Comparison of ENCODE assay signal across 9 mouse cellular contexts in genomic region chr4:136246568-136246969, GRCm38 (mm10). TPM values are rescaled to one million over a fixed set of nuclear protein-coding genes. Genes with fewer than 3 reads are reported as not detected.
DNase-seq lines count a peak whose midpoint lies in the region; ATAC-seq and TF ChIP-seq lines count a peak whose summit lies in the region.
"Had no signal": no experiment of that assay in that cellular context is flagged by ENCODE, and none has a peak within 500 bp of the region (broad histone marks: within the 10 kb centered on the region; RNA-seq: fewer than 3 reads in every experiment).

No protein-coding gene starts in this region.

- H3K27me3 ChIP-seq in liver, adult 2 months (ENCODE audit: control insufficient read depth, insufficient read depth, low read length) = no peaks in the 10 kb centered on the region
- H3K27me3 ChIP-seq in heart, embryonic 12.5 days (replicated peaks) = peaks cover 63% of the 10 kb centered on the region
- H3K27me3 ChIP-seq in liver, embryonic 11.5 days (replicated peaks; ENCODE audit: control insufficient read depth, insufficient read depth, low read length) = peaks cover 82% of the 10 kb centered on the region
- H3K27me3 ChIP-seq in stomach, embryonic 15.5 days (replicated peaks) = peaks cover 25% of the 10 kb centered on the region

- H3K9ac ChIP-seq in liver, adult 2 months (ENCODE audit: low read depth, low read length) = 0 out of 2 replicates have a peak overlapping the region, but pooled peaks have one; percentile 18
- peak overlapping the region; percentile 74; the same call in 1 of the 2 replicates for H3K9ac ChIP-seq in heart, embryonic 12.5 days
- H3K9ac ChIP-seq in liver, embryonic 11.5 days (ENCODE audit: low read depth, low read length) = no peak overlapping the region
- no peak overlapping the region for H3K9ac ChIP-seq in stomach, embryonic 15.5 days

- peak; percentile 73 for DNase-seq in liver, adult 2 months (ENCODE audit: extremely low read depth, low read depth, low spot score)
- DNase-seq in liver = no peak
- no peak for DNase-seq in liver, embryonic 11.5 days (ENCODE audit: low spot score)
- DNase-seq in cerebellum, postnatal 25 days = no peak
- DNase-seq in right cerebral cortex, adult 2 months (ENCODE audit: low spot score in 2 of 2) = no peak

- H3K4me3 ChIP-seq in liver, adult 2 months (ENCODE audit: insufficient read depth, low read depth, low read length) = no peak overlapping the region
- H3K4me3 ChIP-seq in heart, embryonic 12.5 days = peak overlapping the region; percentile 65
- H3K4me3 ChIP-seq in liver, embryonic 11.5 days (ENCODE audit: low read depth, low read length) = no peak overlapping the region
- H3K4me3 ChIP-seq in stomach, embryonic 15.5 days (replicated peaks) = 0 out of 2 replicates have a peak overlapping the region, but pooled peaks have one; percentile 11

- H3K9me3 ChIP-seq in heart, embryonic 12.5 days (replicated peaks) = no peaks in the 10 kb centered on the region
- H3K9me3 ChIP-seq in liver, embryonic 11.5 days (ENCODE audit: control insufficient read depth, low read length) = no peaks in the 10 kb centered on the region
- H3K9me3 ChIP-seq in stomach, embryonic 15.5 days = no peaks in the 10 kb centered on the region

- 11% methylated on average over 12 of the region's 12 CpGs for WGBS in liver, adult 2 months
- WGBS in heart, embryonic 12.5 days = 2% methylated on average over 12 of the region's 12 CpGs
- WGBS in liver, embryonic 11.5 days = 3% methylated on average over 12 of the region's 12 CpGs
- WGBS in stomach, embryonic 15.5 days = 6% methylated on average over 12 of the region's 12 CpGs

- TF ChIP-seq POLR2A in liver, adult 2 months (IDR thresholded peaks at IDR 0.05; ENCODE audit: extremely low read depth, insufficient read depth, low read length) = no peak

- no peak overlapping the region for H3K27ac ChIP-seq in liver, adult 2 months (replicated peaks; ENCODE audit: insufficient read depth, low read depth, low read length)
- peak overlapping the region; percentile 70 for H3K27ac ChIP-seq in heart, embryonic 12.5 days (ENCODE audit: poor library complexity, severe bottlenecking)
- no peak overlapping the region for H3K27ac ChIP-seq in liver, embryonic 11.5 days (ENCODE audit: low read depth, low read length)
- H3K27ac ChIP-seq in stomach, embryonic 15.5 days = no peak overlapping the region

- ATAC-seq in heart, embryonic 12.5 days (ENCODE audit: insufficient number of reproducible peaks, low FRiP score) = peak; percentile 40; the same call in 1 of the 2 replicates
- no peak for ATAC-seq in liver, embryonic 11.5 days (replicated peaks; ENCODE audit: low FRiP score)
- no peak for ATAC-seq in stomach, embryonic 15.5 days (ENCODE audit: insufficient read depth, low FRiP score, low read depth)

- H3K36me3 ChIP-seq in liver, adult 2 months (ENCODE audit: control insufficient read depth, insufficient read depth, low read length) = peaks cover 2% of the 10 kb centered on the region; the same call in 1 of the 2 replicates
- H3K36me3 ChIP-seq in heart, embryonic 12.5 days = no peaks in the 10 kb centered on the region
- H3K36me3 ChIP-seq in liver, embryonic 11.5 days (ENCODE audit: control insufficient read depth, insufficient read depth, low read length) = no peaks in the 10 kb centered on the region
- H3K36me3 ChIP-seq in stomach, embryonic 15.5 days = no peaks in the 10 kb centered on the region; the same call in 1 of the 2 replicates

- H3K79me2 ChIP-seq in liver, adult 2 months (ENCODE audit: control insufficient read depth, insufficient read depth, low read length) = no peaks in the 10 kb centered on the region

- no peak for TF ChIP-seq CTCF in liver, adult 2 months (IDR thresholded peaks at IDR 0.05; ENCODE audit: low read depth, low read length)

- peak overlapping the region; percentile 81 for H3K4me2 ChIP-seq in heart, embryonic 12.5 days
- peak overlapping the region; percentile 72; the same call in 1 of the 2 replicates for H3K4me2 ChIP-seq in liver, embryonic 11.5 days
- H3K4me2 ChIP-seq in stomach, embryonic 15.5 days = peak overlapping the region; percentile 93

- peaks cover 19% of the 10 kb centered on the region for H3K4me1 ChIP-seq in liver, adult 2 months (ENCODE audit: control insufficient read depth, insufficient read depth, low read length)
- H3K4me1 ChIP-seq in heart, embryonic 12.5 days (replicated peaks) = peaks cover 37% of the 10 kb centered on the region
- H3K4me1 ChIP-seq in liver, embryonic 11.5 days (replicated peaks; ENCODE audit: control insufficient read depth, insufficient read depth, low read length) = peaks cover 11% of the 10 kb centered on the region
- H3K4me1 ChIP-seq in stomach, embryonic 15.5 days = peaks cover 42% of the 10 kb centered on the region

RNA-seq across cellular contexts. Expression of gene Tcea3, which starts 1.0 kb away (rescaled TPM):
- 34.8 and 39.3 TPM in 2 replicates for total RNA-seq in liver, adult 2 months (2014; rRNA removed)
- 20.1 and 28.9 TPM in 2 replicates for polyA plus RNA-seq in liver, adult 2 months (2012; rRNA removed)
- 56.9 and 57.6 TPM in 2 replicates for polyA plus RNA-seq in heart, embryonic 12.5 days (2016; fragmentation: Nextera tagmentation; extraction: Ambion mirVana)
- 16.4 and 17.3 TPM in 2 replicates for polyA plus RNA-seq in liver, embryonic 11.5 days (2014; fragmentation: Nextera tagmentation; extraction: Ambion mirVana)
- polyA plus RNA-seq in stomach, embryonic 15.5 days (2015; fragmentation: Nextera tagmentation; extraction: Ambion mirVana) = 18.9 and 20.8 TPM in 2 replicates
- total RNA-seq: hematopoietic stem cell, adult 5-6 weeks; megakaryocyte-erythroid progenitor cell, adult 5-6 weeks had no signal

RNA-seq across cellular contexts. Expression of gene Zfp46, which starts 37.9 kb away (rescaled TPM):
- 2.6 TPM in 2 replicates for total RNA-seq in liver, adult 2 months (2014; rRNA removed)
- 2.9 and 3.1 TPM in 2 replicates for polyA plus RNA-seq in liver, adult 2 months (2012; rRNA removed)
- polyA plus RNA-seq in heart, embryonic 12.5 days (2016; fragmentation: Nextera tagmentation; extraction: Ambion mirVana) = 24.7 and 24.9 TPM in 2 replicates
- polyA plus RNA-seq in liver, embryonic 11.5 days (2014; fragmentation: Nextera tagmentation; extraction: Ambion mirVana) = 10.5 and 11.9 TPM in 2 replicates
- 20.3 and 21.0 TPM in 2 replicates for polyA plus RNA-seq in stomach, embryonic 15.5 days (2015; fragmentation: Nextera tagmentation; extraction: Ambion mirVana)

RNA-seq across cellular contexts. Expression of gene Asap3, which starts 40.4 kb away (rescaled TPM):
- 3.3 and 5.6 TPM in 2 replicates for total RNA-seq in liver, adult 2 months (2014; rRNA removed)
- 5.2 and 5.8 TPM in 2 replicates for polyA plus RNA-seq in liver, adult 2 months (2012; rRNA removed)
- polyA plus RNA-seq in heart, embryonic 12.5 days (2016; fragmentation: Nextera tagmentation; extraction: Ambion mirVana) = 2.9 and 3.4 TPM in 2 replicates
- polyA plus RNA-seq in liver, embryonic 11.5 days (2014; fragmentation: Nextera tagmentation; extraction: Ambion mirVana) = 1.8 and 2.9 TPM in 2 replicates
- polyA plus RNA-seq in stomach, embryonic 15.5 days (2015; fragmentation: Nextera tagmentation; extraction: Ambion mirVana) = 6.4 and 7.8 TPM in 2 replicates
- total RNA-seq: megakaryocyte-erythroid progenitor cell, adult 5-6 weeks had no signal

Comparison
In these comparisons a context has a peak if more than half of its experiments do, and no peak if none do; other contexts are left out.
1. H3K9ac ChIP-seq: peak in liver, adult 2 months (single experiment) and heart, embryonic 12.5 days (single experiment); none in liver, embryonic 11.5 days (single experiment) and stomach, embryonic 15.5 days (single experiment).
2. H3K4me3 ChIP-seq: peak in heart, embryonic 12.5 days (single experiment) and stomach, embryonic 15.5 days (single experiment); none in liver, adult 2 months (single experiment) and liver, embryonic 11.5 days (single experiment).
3. Peak in every context shown above with its lines, with median percentiles within 50 percentile points of each other: H3K4me2 ChIP-seq.